Mouse (Mus musculus) cortical plate, adult 2 months (tissue): Measurements from ENCODE around the gene Pcolce.

Source experiments
- CTCF ChIP-seq: fragments of 200-500 bp; IDR thresholded peaks from 2 replicates; pipeline ENCODE4 v1.5.1; 2011; ENCODE audit warnings: mild to moderate bottlenecking, control low read depth, low read length; ENCODE audit not compliant: insufficient read depth; ENCODE audit errors: extremely low read depth
- POLR2A ChIP-seq: fragments of 200-500 bp; IDR thresholded peaks from 2 replicates; pipeline ENCODE4 v1.6.1; 2011; ENCODE audit warnings: mild to moderate bottlenecking, low read length, control low read depth; ENCODE audit not compliant: insufficient read depth; ENCODE audit errors: extremely low read depth

DNA sequence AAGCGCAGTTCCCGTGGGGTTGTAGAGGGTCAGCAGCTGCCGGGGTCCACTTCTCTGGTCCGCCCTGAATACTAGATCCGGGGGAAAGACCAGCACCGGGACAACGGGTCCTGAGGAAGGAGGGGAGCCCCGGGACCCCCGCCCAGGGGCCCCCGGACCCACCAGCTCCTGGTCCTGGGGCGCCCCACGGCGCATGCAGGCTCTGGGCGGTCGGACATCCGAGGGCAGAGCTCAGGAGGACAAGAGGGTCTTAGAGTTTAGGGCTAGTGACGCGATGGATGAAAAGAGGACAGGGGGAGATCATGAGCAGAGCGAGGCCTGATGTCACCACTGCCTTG lies 13.3 kb downstream of the Pcolce start:
- TF ChIP-seq CTCF (no peak), POLR2A (no peak)
